Mouse (Mus musculus) lung, embryonic 15.5 days (tissue): Measurements from ENCODE around the gene Aldh2. TPM values are rescaled to one million over a fixed set of nuclear protein-coding genes. Genes with fewer than 3 reads are reported as not detected.

ENCODE experiments used
- ATAC-seq: fragments of 200-750 bp; cut with Nextera tagmentation; 2 replicates; pipeline ENCODE4 v1.8.0; 2017; ENCODE audit warnings: moderate number of reproducible peaks, borderline replicate concordance; ENCODE audit not compliant: low FRiP score, low TSS enrichment; ENCODE audit errors: extremely low read depth
- H3K27ac ChIP-seq: fragments of 300-500 bp; sonication (generic); 2 replicates; pipeline ENCODE4 v1.5.1; 2015; ENCODE audit warnings: moderate library complexity, mild to moderate bottlenecking, inconsistent platforms
- H3K27me3 ChIP-seq: fragments of 300-500 bp; sonication (generic); 2 replicates; pipeline ENCODE4 v1.6.1; 2015; ENCODE audit warnings: inconsistent platforms
- H3K36me3 ChIP-seq: fragments of 300-500 bp; sonication (generic); 2 replicates; pipeline ENCODE4 v1.6.1; 2015; ENCODE audit warnings: inconsistent platforms
- H3K4me1 ChIP-seq: fragments of 300-500 bp; sonication (generic); 2 replicates; pipeline ENCODE4 v1.6.1; 2015; ENCODE audit warnings: inconsistent platforms
- H3K4me2 ChIP-seq: fragments of 300-500 bp; sonication (generic); 2 replicates; pipeline ENCODE4 v1.6.1; 2015; ENCODE audit warnings: inconsistent platforms, mild to moderate bottlenecking, moderate library complexity
- H3K4me3 ChIP-seq: fragments of 300-500 bp; sonication (generic); 2 replicates; pipeline ENCODE4 v1.5.1; 2015; ENCODE audit warnings: mild to moderate bottlenecking, inconsistent platforms
- H3K9ac ChIP-seq: fragments of 300-500 bp; sonication (generic); 2 replicates; pipeline ENCODE4 v1.6.1; 2015; ENCODE audit warnings: inconsistent platforms
- H3K9me3 ChIP-seq: fragments of 300-500 bp; sonication (generic); 2 replicates; pipeline ENCODE4 v1.6.1; 2016; ENCODE audit warnings: inconsistent platforms
- WGBS: fragments of 180-500 bp; shearing (Covaris S2); methylation state at CpG from one replicate; pipeline ENCODE4 v1.1.7; 2015; 5-methylcytosine and 5-hydroxymethylcytosine counted together
- polyA plus RNA-seq: library from polyadenylated mRNA; unstranded; fragments of >200 nt; fragmentation: Nextera tagmentation; extraction: Ambion mirVana; gene quantifications from 2 replicates; pipeline ENCODE4 v1.2.1, GENCODE M21; 2015

The Aldh2 gene
- polyA plus RNA-seq, 1 experiment from 2014 or later, result 330 TPM

DNA sequence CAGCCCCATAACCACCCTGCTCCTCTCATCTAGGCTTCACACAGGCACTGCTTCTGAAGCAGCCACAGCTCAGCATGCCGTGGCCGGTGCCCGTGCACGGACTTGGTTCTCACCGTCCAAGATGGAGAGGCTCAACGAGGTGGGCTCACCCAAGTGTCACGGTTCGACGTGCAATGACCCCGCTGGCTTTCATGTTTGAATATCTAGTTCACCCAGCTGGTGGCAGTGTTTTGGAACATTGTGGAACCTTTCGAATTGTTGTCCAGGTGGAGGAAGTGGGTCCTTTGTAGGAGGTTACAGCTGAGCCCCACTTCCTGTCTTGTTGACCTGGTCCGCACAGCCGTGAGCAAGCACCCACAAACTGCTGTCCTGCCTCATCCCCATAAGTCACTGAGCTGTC is 19.5 kb downstream of the Aldh2 start:
- no peaks in the 10 kb centered on the region for H3K27me3 ChIP-seq
- H3K4me1 ChIP-seq, result peaks cover 18% of the 10 kb centered on the region
- no peak overlapping the region for H3K9ac ChIP-seq
- H3K9me3 ChIP-seq, result no peaks in the 10 kb centered on the region
- H3K4me2 ChIP-seq, result no peak overlapping the region
- H3K4me3 ChIP-seq, result no peak overlapping the region
- no peak for ATAC-seq
- peaks cover 50% of the 10 kb centered on the region for H3K36me3 ChIP-seq
- no peak overlapping the region for H3K27ac ChIP-seq
- WGBS, result 83% methylated on average over 13 of the region's 13 CpGs

DNA sequence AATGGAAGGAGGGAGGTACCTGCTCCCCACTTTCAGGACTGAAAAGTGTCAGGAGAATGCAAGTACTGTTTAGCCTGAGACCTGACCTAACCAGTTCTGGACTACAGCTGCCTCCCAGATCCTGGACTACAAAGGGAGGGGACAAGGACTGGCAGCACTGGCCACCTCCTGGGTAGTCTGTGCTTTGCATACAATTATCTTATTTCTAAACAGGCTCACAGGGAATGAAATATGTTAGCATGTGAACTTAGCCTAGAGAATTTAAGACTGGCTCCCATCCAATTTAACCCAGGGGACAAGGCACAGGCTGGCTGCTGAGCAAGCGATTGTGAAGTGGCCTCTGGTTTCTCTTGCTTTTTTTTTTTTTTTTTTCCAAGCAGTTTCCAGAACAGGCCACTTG is 22.8 kb downstream of the Aldh2 start:
- H3K36me3 ChIP-seq, result peaks cover 31% of the 10 kb centered on the region
- ATAC-seq, result 0 out of 2 replicates have a peak, but pooled peaks have one; percentile 41
- H3K27ac ChIP-seq, result peak overlapping the region; percentile 81
- H3K4me1 ChIP-seq, result peaks cover 18% of the 10 kb centered on the region
- no peaks in the 10 kb centered on the region for H3K9me3 ChIP-seq
- H3K4me2 ChIP-seq, result peak overlapping the region; percentile 17; the same call in 1 of the 2 replicates
- no peak overlapping the region for H3K9ac ChIP-seq
- H3K27me3 ChIP-seq, result no peaks in the 10 kb centered on the region
- H3K4me3 ChIP-seq, result no peak overlapping the region
- WGBS, result 21% methylated on average over 1 of the region's 1 CpGs

DNA sequence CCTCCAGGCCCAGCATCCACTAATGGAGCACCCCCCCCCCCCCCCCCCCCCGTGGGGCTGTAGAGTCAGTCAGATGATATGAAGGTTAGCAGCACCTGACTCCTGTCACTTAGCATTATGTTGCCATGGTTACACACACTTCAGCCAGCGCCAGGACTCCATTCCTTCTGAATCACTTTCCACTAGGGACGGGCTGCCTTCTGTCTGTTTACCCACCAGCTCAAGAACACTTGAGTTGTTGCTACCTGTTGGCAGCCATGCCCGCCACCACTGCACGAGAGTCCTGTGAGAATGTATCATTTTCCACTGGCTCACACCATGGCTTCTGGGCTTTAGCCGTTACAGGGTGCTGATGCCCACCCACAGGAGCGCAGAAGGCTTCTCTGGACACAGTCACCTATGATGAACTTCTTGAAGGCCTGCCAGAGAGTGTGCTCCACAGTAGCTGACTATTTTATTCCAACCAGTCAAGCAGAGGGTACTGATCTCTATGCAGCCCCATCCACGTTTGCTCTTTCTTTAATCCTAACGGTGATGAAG is 23.7 kb downstream of the Aldh2 start:
- peak; percentile 60; the same call in 1 of the 2 replicates for ATAC-seq
- Histone ChIP-seq H3K9ac (no peak overlapping the region), H3K27ac (peak overlapping the region; percentile 81), H3K4me3 (no peak overlapping the region), H3K9me3 (no peaks in the 10 kb centered on the region), H3K27me3 (no peaks in the 10 kb centered on the region), H3K36me3 (peaks cover 23% of the 10 kb centered on the region), H3K4me2 (peak overlapping the region; percentile 17), H3K4me1 (peaks cover 18% of the 10 kb centered on the region)
- 44% methylated on average over 9 of the region's 9 CpGs for WGBS

DNA sequence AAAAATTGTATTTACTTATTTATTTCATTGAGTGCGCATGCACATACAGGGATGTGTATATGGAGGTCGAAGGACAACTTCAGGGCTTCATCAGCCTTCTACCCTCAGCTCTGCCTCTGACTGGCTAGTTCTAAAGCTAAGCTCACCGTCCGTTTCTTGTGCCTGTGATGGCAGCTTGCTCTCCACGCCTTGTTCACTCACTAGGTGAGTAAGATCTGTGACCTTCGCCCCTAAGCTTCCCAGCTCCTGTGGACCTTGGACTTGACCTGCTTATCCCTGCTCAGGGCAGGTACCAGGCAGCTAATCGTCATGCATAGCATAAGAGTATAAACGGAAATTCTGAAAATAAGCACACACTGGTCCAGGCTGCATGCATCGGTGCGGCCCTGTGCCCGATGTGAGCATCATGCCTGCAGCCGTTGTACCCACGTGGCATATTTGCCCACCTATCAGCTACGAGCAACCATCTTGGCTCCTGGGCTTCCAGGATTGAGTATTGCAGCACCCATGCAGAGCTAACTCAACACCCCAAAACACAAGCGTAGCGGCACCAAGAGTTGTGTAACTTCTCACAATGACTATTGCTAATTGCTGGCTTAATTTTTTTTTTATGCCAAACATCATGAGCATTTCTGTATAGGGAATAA is 27.5 kb downstream of the Aldh2 start:
- no peak overlapping the region for H3K4me2 ChIP-seq
- no peaks in the 10 kb centered on the region for H3K27me3 ChIP-seq
- no peak overlapping the region for H3K9ac ChIP-seq
- H3K27ac ChIP-seq, result no peak overlapping the region
- H3K4me3 ChIP-seq, result no peak overlapping the region
- H3K36me3 ChIP-seq, result peaks cover 10% of the 10 kb centered on the region; the same call in 1 of the 2 replicates
- peaks cover 18% of the 10 kb centered on the region for H3K4me1 ChIP-seq
- H3K9me3 ChIP-seq, result no peaks in the 10 kb centered on the region
- ATAC-seq, result no peak
- WGBS, result 83% methylated on average over 16 of the region's 16 CpGs

DNA sequence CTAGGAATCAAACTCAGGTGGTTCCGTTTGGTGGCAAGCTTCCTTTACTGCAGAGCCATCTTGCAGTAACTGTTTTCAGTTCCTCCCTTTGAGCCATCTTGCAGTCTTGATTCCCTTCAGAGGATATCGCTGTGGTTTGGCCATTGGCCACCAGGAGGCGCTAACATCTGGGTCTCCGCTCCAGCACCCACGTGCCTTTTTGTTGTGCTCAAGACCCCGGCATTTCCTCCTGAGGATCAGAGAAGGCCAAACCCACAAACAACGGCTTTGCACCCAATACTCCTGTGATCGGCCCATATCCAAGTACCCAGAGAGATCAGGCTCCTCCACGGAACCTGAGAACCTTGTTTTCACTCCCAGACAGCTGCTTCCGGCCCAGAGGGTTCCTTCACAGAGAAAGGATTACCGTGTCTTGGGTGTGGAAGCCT is 29.1 kb downstream of the Aldh2 start:
- Histone ChIP-seq H3K9ac (peak overlapping the region; percentile 34), H3K4me2 (peak overlapping the region; percentile 56), H3K27ac (no peak overlapping the region), H3K9me3 (no peaks in the 10 kb centered on the region), H3K36me3 (peaks cover 6% of the 10 kb centered on the region; the same call in 1 of the 2 replicates), H3K27me3 (no peaks in the 10 kb centered on the region), H3K4me1 (peaks cover 6% of the 10 kb centered on the region; the same call in 1 of the 2 replicates), H3K4me3 (peak overlapping the region; percentile 25)
- ATAC-seq, result no peak; the same call in 1 of the 2 replicates
- 5% methylated on average over 11 of the region's 11 CpGs for WGBS

DNA sequence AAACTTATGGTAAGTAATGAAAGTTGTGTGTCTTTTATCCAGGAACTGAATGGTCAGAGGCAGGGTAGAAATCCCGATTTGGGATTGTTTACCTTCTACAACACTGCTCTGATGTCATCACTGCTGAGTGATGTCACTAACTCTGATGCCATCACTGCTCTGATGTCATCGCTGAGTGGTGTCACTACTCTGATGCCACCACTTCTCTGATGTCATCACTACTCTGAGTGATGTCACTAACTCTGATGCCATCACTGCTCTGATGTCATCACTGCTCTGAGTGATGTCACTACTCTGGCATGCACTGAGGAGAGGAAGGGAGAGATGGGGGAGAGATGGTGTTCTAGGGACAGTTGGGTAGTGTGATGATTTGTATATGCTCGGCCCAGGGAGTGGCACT is 31.2 kb downstream of the Aldh2 start:
- Histone ChIP-seq H3K9me3 (no peaks in the 10 kb centered on the region), H3K4me1 (peaks cover 6% of the 10 kb centered on the region; the same call in 1 of the 2 replicates), H3K27ac (no peak overlapping the region), H3K4me2 (no peak overlapping the region), H3K9ac (no peak overlapping the region), H3K36me3 (no peaks in the 10 kb centered on the region), H3K4me3 (no peak overlapping the region), H3K27me3 (no peaks in the 10 kb centered on the region)
- no peak for ATAC-seq
- WGBS, result 79% methylated on average over 3 of the region's 3 CpGs

DNA sequence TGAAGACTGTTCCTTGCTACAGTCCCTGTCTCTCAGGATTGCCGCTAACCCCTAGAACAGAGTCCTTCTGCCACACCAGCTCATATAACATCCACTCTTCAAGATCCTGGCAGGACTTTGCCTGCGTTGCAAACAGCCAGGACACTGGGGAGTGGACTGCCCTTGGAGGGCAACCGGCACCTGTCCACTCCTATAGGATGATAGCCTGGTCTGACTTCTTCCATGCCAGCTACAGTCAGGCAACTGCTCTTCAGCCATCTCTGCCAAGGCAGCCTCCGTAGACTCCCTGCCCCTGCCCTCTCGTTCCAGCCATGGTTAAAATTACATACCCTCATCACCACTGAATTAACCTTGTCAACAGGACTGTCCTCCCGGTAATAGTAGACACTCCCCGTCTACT is 44.4 kb downstream of the Aldh2 start:
- Histone ChIP-seq H3K27ac (no peak overlapping the region), H3K4me1 (peaks cover 13% of the 10 kb centered on the region)
- 85% methylated on average over 7 of the region's 7 CpGs for WGBS

DNA sequence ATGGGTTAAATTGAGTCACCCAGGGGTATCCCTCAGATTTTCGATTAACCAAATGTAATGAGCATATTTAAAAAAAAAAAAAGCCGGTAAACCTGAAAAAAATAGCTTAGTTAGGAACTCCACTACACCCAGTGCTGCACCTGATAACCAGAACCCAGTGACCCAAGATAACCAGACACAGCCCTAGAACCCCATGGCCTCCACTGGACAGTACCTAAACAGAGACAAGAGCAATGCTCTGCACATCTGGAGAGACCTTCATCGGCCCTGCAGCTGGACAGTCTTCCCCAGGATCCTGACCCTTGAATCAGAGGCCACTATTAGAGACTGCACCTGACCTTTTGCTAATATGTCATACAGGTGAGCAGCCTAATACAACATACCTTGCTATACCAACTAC is 46.5 kb downstream of the Aldh2 start:
- Histone ChIP-seq H3K4me2 (no peak overlapping the region), H3K9me3 (no peaks in the 10 kb centered on the region), H3K4me1 (peaks cover 19% of the 10 kb centered on the region), H3K27ac (no peak overlapping the region), H3K36me3 (no peaks in the 10 kb centered on the region), H3K9ac (no peak overlapping the region), H3K4me3 (no peak overlapping the region), H3K27me3 (no peaks in the 10 kb centered on the region)
- ATAC-seq, result no peak
- 90% methylated on average over 3 of the region's 3 CpGs for WGBS

More for the DNA sequence above, 44.4 kb downstream of the Aldh2 start:
- H3K4me3 ChIP-seq, result no peak overlapping the region
- ATAC-seq, result no peak
- H3K4me2 ChIP-seq, result no peak overlapping the region
- no peaks in the 10 kb centered on the region for H3K36me3 ChIP-seq
- no peaks in the 10 kb centered on the region for H3K9me3 ChIP-seq
- H3K27me3 ChIP-seq, result no peaks in the 10 kb centered on the region
- H3K9ac ChIP-seq, result no peak overlapping the region

DNA sequence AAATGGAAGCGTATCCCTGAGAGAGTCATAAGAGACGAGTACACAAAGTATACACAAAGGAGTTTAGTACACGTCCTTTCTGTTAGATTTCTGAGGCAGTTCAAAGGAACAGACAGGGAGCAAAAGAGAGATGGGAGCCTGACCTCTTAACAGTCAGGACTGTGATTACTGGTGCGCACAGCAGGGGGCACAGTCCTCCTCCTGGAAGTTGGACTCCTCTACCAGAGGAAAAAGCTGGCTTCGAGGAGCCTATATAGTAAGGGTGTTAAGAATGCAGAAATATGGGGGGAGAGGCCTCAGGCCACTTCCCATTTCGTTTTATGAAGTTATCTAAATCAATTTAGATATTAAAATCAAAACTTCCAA is 47.1 kb downstream of the Aldh2 start:
- peaks cover 19% of the 10 kb centered on the region for H3K4me1 ChIP-seq
- H3K9ac ChIP-seq, result peak overlapping the region; percentile 98
- H3K36me3 ChIP-seq, result no peaks in the 10 kb centered on the region
- peak overlapping the region; percentile 96 for H3K4me3 ChIP-seq
- no peaks in the 10 kb centered on the region for H3K27me3 ChIP-seq
- 0 out of 2 replicates have a peak, but pooled peaks have one; percentile 46 for ATAC-seq
- peak overlapping the region; percentile 79 for H3K4me2 ChIP-seq
- H3K27ac ChIP-seq, result peak overlapping the region; percentile 87
- WGBS, result 22% methylated on average over 6 of the region's 6 CpGs
- H3K9me3 ChIP-seq, result no peaks in the 10 kb centered on the region

DNA sequence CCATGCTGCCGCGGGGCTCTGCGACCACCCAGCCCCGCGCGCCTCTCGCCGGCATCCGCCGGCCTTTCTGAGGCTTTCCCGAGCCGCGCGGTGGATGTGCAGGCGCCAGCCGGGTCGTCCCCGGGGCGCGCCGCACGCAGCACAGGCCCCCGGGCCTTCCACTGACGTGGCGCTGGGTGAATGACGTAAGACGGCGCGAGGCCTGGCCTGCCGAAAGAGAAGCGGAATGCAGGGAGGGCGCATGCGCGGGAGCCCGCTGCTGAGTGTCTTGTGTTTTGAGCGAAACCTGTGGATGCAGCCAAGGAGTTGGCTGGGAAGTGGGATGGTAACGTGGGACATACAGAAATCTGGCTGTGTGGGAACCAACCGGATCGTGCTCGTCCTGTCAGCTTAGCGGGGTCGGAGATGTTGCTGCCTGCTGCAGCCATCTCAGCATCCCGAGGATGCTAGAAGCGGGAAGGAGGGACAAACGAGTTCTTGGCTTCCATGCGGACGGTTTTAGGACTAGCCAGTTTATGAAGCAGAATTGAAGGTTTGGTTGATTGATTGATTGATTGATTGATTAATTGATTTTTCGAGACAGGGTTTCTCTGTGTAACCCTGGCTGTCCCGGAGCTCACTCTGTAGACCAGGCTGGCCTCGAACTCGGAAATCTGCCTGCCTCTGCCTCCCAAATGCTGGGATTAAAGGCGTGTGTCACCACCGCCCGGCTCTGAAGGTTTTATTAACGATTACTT is 47.7 kb downstream of the Aldh2 start, which contains the start of gene Mapkapk5:
Gene Mapkapk5, minus strand, starts transcription at position 113 of the 737 bp plus-strand sequence.
- Histone ChIP-seq H3K36me3 (no peaks in the 10 kb centered on the region), H3K27me3 (no peaks in the 10 kb centered on the region), H3K27ac (peak within 1 kb of the TSS; percentile 87), H3K9me3 (no peaks in the 10 kb centered on the region), H3K4me1 (peaks cover 19% of the 10 kb centered on the region), H3K4me2 (peak within 1 kb of the TSS; percentile 79), H3K4me3 (peak within 1 kb of the TSS; percentile 96), H3K9ac (peak within 1 kb of the TSS; percentile 98)
- WGBS, result 2% methylated on average over 41 of the region's 55 CpGs
- peak; percentile 93 for ATAC-seq

DNA sequence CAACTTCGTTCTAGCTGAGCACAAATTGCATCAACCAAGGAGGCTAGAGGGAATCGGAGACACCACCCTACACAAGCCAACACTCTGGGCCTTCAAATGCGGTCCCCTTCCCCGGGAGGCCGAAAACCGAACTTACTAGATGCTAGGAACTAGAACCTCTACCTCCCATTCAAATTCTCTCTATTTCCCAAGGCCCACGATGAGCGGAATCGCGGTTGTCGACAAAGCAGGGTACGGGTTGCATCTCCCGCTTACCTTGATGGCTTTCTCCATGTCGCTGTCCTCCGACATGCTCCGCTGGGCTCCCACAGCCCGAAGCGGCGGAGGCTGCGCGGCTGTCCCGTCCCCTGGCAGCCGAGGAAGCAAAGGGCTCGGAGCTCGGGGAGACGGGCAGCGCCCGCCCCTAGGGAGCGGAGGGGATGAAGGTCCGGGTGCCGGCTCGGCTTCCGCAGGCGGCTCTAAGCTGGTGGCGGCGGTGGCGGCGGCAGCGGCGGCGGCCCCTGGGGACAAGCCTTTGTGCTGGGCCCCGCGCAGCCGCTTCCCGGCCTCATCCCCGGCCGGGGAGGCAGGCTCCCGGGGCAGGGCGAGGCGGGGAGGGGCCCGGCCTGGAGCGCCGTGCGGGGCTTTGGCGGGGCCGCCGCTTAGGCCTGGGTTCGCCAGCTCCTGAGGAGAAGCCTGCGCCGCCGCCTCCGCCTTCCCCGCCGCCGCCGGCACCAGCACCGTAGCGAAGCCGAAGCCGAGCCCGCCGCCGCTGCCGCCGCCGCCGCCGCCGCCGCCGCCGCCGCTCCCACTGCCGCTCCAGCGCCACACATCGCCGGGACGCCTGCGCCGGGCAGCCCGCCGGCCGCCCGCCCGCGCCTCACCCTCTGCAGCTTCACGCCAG is 48.5 kb downstream of the Aldh2 start, which contains the start of the genes Adam1a and Gm42878:
Gene Adam1a, minus strand, starts transcription at position 573 of the 883 bp plus-strand sequence.
Gene Gm42878, minus strand, starts transcription at position 573 of the 883 bp plus-strand sequence.
- H3K27me3 ChIP-seq, result no peaks in the 10 kb centered on the region
- peak; percentile 69 for ATAC-seq
- peak within 1 kb of the TSS; percentile 79 for H3K4me2 ChIP-seq
- H3K9me3 ChIP-seq, result no peaks in the 10 kb centered on the region
- peak within 1 kb of the TSS; percentile 96 for H3K4me3 ChIP-seq
- WGBS, result 0% methylated on average over 46 of the region's 97 CpGs
- H3K4me1 ChIP-seq, result peaks cover 19% of the 10 kb centered on the region
- H3K27ac ChIP-seq, result peak within 1 kb of the TSS; percentile 87
- peak within 1 kb of the TSS; percentile 98 for H3K9ac ChIP-seq
- no peaks in the 10 kb centered on the region for H3K36me3 ChIP-seq
